Mouse (Mus musculus) cerebellum, adult 2 months (tissue): ENCODE data around the gene Ganab.
"Not testable (repeated sequence)": the region's sequence is repeated elsewhere in the genome, so short reads cannot be mapped to it uniquely, and the experiment has no call there.

Experiments used
- CTCF ChIP-seq: fragments of 200-500 bp; IDR thresholded peaks from 2 replicates; pipeline ENCODE4 v1.5.1; 2011; ENCODE audit warnings: low read depth, mild to moderate bottlenecking, control low read depth, low read length, moderate library complexity, borderline replicate concordance; ENCODE audit not compliant: insufficient read depth
- POLR2A ChIP-seq: fragments of 200-500 bp; IDR thresholded peaks from 2 replicates; pipeline ENCODE4 v1.6.1; 2011; ENCODE audit warnings: low read length, control low read depth, borderline replicate concordance; ENCODE audit not compliant: insufficient read depth

DNA sequence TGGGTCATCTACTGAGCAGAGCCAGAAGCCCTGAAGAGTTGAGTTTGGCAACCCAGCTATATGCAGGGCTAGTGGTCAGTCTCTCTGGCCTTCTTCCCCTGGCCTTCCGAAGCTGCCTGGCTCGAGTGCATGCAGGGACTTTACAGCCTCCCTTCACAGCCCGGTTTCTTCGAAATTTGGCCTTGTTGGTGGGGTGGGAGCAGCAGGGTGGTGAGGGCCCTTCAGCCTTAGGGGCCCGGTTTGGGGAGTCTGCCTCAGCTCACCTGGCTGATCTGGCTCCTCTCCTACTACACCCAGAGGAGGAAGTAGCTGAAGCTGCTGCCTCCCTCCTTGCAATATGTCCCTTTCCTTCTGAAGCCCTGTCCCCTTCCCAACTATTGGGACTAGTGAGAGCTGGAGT, 1.6 kb upstream of the Ganab start:
- TF ChIP-seq CTCF, POLR2A: not testable (repeated sequence)
